Mouse (Mus musculus) lung, adult 2 months (tissue): ENCODE measurements at regions not wholly inside any gene's neighbourhood (a gene's known extent, or its start where the extent isn't known, plus 50 kb on each side); places are given as distances from the start of the nearest gene placed in this dataset.

Experiments used
- CTCF ChIP-seq: fragments of 200-500 bp; IDR thresholded peaks from 2 replicates; pipeline ENCODE4 v1.5.1; 2011; ENCODE audit warnings: mild to moderate bottlenecking, low read length, control low read depth; ENCODE audit not compliant: insufficient read depth
- POLR2A ChIP-seq: fragments of 200-500 bp; IDR thresholded peaks from 2 replicates; pipeline ENCODE4 v1.6.1; 2011; ENCODE audit warnings: low read depth, mild to moderate bottlenecking, control low read depth, low read length, borderline replicate concordance; ENCODE audit errors: extremely low read depth

GRCm38 (mm10) chr2:128360517-128360916, 230.5 kb upstream of the Spdye4c start:
- TF ChIP-seq CTCF (no peak), POLR2A (no peak)
